Mouse (Mus musculus): ENCODE results near the gene Mtus2. TPM values are rescaled to one million over a fixed set of nuclear protein-coding genes. Genes with fewer than 3 reads are reported as not detected.

Gene Mtus2
- total and polyA plus RNA-seq, 2 experiments from 2014 or later, result 35.4 to 45.7 TPM

- no peak for TF ChIP-seq CTCF (IDR thresholded peaks at IDR 0.05; ENCODE audit: low read depth)
- DNase-seq (no peak), ATAC-seq (no peak)
- Histone ChIP-seq H3K27ac (ENCODE audit: low read depth, low read length) (no peak overlapping the region), H3K4me1 (ENCODE audit: insufficient read depth) (peaks cover 9% of the 10 kb centered on the region; the same call in 1 of the 2 replicates), H3K27me3 (ENCODE audit: insufficient read depth, low read length) (no peaks in the 10 kb centered on the region), H3K4me2 (ENCODE audit: low read depth) (no peak overlapping the region), H3K9ac (no peak overlapping the region), H3K4me3 (ENCODE audit: low read depth, low read length) (no peak overlapping the region), H3K36me3 (ENCODE audit: insufficient read depth) (no peaks in the 10 kb centered on the region), H3K9me3 (ENCODE audit: low read length) (no peaks in the 10 kb centered on the region)
- WGBS, result 78% methylated on average over 2 of the region's 2 CpGs
Observed at GRCm38 (mm10) chr5:148266841-148267240, 309.7 kb downstream of the Mtus2 start.

GRCm38 (mm10) chr5:148267446-148267845 is 310.3 kb downstream of the Mtus2 start:
- H3K4me3 ChIP-seq (ENCODE audit: low read depth, low read length), result no peak overlapping the region
- H3K9me3 ChIP-seq (ENCODE audit: low read length), result no peaks in the 10 kb centered on the region
- TF ChIP-seq CTCF (IDR thresholded peaks at IDR 0.05; ENCODE audit: low read depth), result no peak
- no peaks in the 10 kb centered on the region for H3K36me3 ChIP-seq (ENCODE audit: insufficient read depth)
- H3K27ac ChIP-seq (ENCODE audit: low read depth, low read length), result no peak overlapping the region
- H3K4me1 ChIP-seq (ENCODE audit: insufficient read depth), result peaks cover 9% of the 10 kb centered on the region; the same call in 1 of the 2 replicates
- ATAC-seq (no peak), DNase-seq (no peak)
- WGBS, result 65% methylated on average over 4 of the region's 4 CpGs
- no peak overlapping the region for H3K4me2 ChIP-seq (ENCODE audit: low read depth)
- H3K27me3 ChIP-seq (ENCODE audit: insufficient read depth, low read length), result no peaks in the 10 kb centered on the region
- no peak overlapping the region for H3K9ac ChIP-seq

- ATAC-seq, result no peak
- no peaks in the 10 kb centered on the region for H3K27me3 ChIP-seq (ENCODE audit: insufficient read depth, low read length)
- H3K9ac ChIP-seq, result no peak overlapping the region
- TF ChIP-seq CTCF (IDR thresholded peaks at IDR 0.05; ENCODE audit: low read depth), result no peak
- H3K36me3 ChIP-seq (ENCODE audit: insufficient read depth), result no peaks in the 10 kb centered on the region
- no peak overlapping the region for H3K4me2 ChIP-seq (ENCODE audit: low read depth)
- DNase-seq, result no peak
- WGBS, result 90% methylated on average over 6 of the region's 6 CpGs
- H3K9me3 ChIP-seq (ENCODE audit: low read length), result no peaks in the 10 kb centered on the region
- no peaks in the 10 kb centered on the region for H3K4me1 ChIP-seq (ENCODE audit: insufficient read depth)
- H3K4me3 ChIP-seq (ENCODE audit: low read depth, low read length), result no peak overlapping the region
- no peak overlapping the region for H3K27ac ChIP-seq (ENCODE audit: low read depth, low read length)
Observed at GRCm38 (mm10) chr5:148272065-148272464, 314.9 kb downstream of the Mtus2 start.

GRCm38 (mm10) chr5:148272771-148273170 is 315.7 kb downstream of the Mtus2 start:
- H3K27me3 ChIP-seq (ENCODE audit: insufficient read depth, low read length), result no peaks in the 10 kb centered on the region
- WGBS, result 86% methylated on average over 6 of the region's 6 CpGs
- no peak overlapping the region for H3K9ac ChIP-seq
- H3K4me1 ChIP-seq (ENCODE audit: insufficient read depth), result no peaks in the 10 kb centered on the region
- no peak overlapping the region for H3K4me2 ChIP-seq (ENCODE audit: low read depth)
- no peak overlapping the region for H3K4me3 ChIP-seq (ENCODE audit: low read depth, low read length)
- TF ChIP-seq CTCF (IDR thresholded peaks at IDR 0.05; ENCODE audit: low read depth), result no peak
- no peak for DNase-seq
- no peaks in the 10 kb centered on the region for H3K9me3 ChIP-seq (ENCODE audit: low read length)
- H3K36me3 ChIP-seq (ENCODE audit: insufficient read depth), result no peaks in the 10 kb centered on the region
- H3K27ac ChIP-seq (ENCODE audit: low read depth, low read length), result no peak overlapping the region
- no peak for ATAC-seq

- H3K4me1 ChIP-seq (ENCODE audit: insufficient read depth), result no peaks in the 10 kb centered on the region
- no peak overlapping the region for H3K27ac ChIP-seq (ENCODE audit: low read depth, low read length)
- no peaks in the 10 kb centered on the region for H3K27me3 ChIP-seq (ENCODE audit: insufficient read depth, low read length)
- no peaks in the 10 kb centered on the region for H3K9me3 ChIP-seq (ENCODE audit: low read length)
- TF ChIP-seq CTCF (IDR thresholded peaks at IDR 0.05; ENCODE audit: low read depth), result no peak
- no peak overlapping the region for H3K4me2 ChIP-seq (ENCODE audit: low read depth)
- DNase-seq, result no peak
- H3K36me3 ChIP-seq (ENCODE audit: insufficient read depth), result no peaks in the 10 kb centered on the region
- WGBS, result 86% methylated on average over 8 of the region's 8 CpGs
- H3K4me3 ChIP-seq (ENCODE audit: low read depth, low read length), result no peak overlapping the region
- no peak overlapping the region for H3K9ac ChIP-seq
- ATAC-seq, result no peak
Observed at GRCm38 (mm10) chr5:148278233-148278632, 321.1 kb downstream of the Mtus2 start.

GRCm38 (mm10) chr5:148280321-148280720 is 323.2 kb downstream of the Mtus2 start:
- no peaks in the 10 kb centered on the region for H3K27me3 ChIP-seq (ENCODE audit: insufficient read depth, low read length)
- H3K9ac ChIP-seq, result no peak overlapping the region
- DNase-seq (no peak), ATAC-seq (no peak)
- no peak overlapping the region for H3K4me3 ChIP-seq (ENCODE audit: low read depth, low read length)
- H3K9me3 ChIP-seq (ENCODE audit: low read length), result no peaks in the 10 kb centered on the region
- 85% methylated on average over 5 of the region's 5 CpGs for WGBS
- no peaks in the 10 kb centered on the region for H3K4me1 ChIP-seq (ENCODE audit: insufficient read depth)
- H3K4me2 ChIP-seq (ENCODE audit: low read depth), result no peak overlapping the region
- no peak overlapping the region for H3K27ac ChIP-seq (ENCODE audit: low read depth, low read length)
- TF ChIP-seq CTCF (IDR thresholded peaks at IDR 0.05; ENCODE audit: low read depth), result no peak
- H3K36me3 ChIP-seq (ENCODE audit: insufficient read depth), result no peaks in the 10 kb centered on the region

- Histone ChIP-seq H3K9ac (no peak overlapping the region), H3K4me1 (ENCODE audit: insufficient read depth) (no peaks in the 10 kb centered on the region), H3K9me3 (ENCODE audit: low read length) (no peaks in the 10 kb centered on the region), H3K27me3 (ENCODE audit: insufficient read depth, low read length) (no peaks in the 10 kb centered on the region), H3K4me3 (ENCODE audit: low read depth, low read length) (no peak overlapping the region), H3K36me3 (ENCODE audit: insufficient read depth) (no peaks in the 10 kb centered on the region), H3K4me2 (ENCODE audit: low read depth) (no peak overlapping the region), H3K27ac (ENCODE audit: low read depth, low read length) (no peak overlapping the region)
- ATAC-seq (no peak), DNase-seq (no peak)
- 84% methylated on average over 6 of the region's 6 CpGs for WGBS
- no peak for TF ChIP-seq CTCF (IDR thresholded peaks at IDR 0.05; ENCODE audit: low read depth)
Observed at GRCm38 (mm10) chr5:148282093-148282492, 325.0 kb downstream of the Mtus2 start.

GRCm38 (mm10) chr5:148282631-148283030 is 325.5 kb downstream of the Mtus2 start:
- Histone ChIP-seq H3K27ac (ENCODE audit: low read depth, low read length) (peak overlapping the region; percentile 54), H3K4me1 (ENCODE audit: insufficient read depth) (no peaks in the 10 kb centered on the region), H3K9me3 (ENCODE audit: low read length) (no peaks in the 10 kb centered on the region), H3K9ac (no peak overlapping the region), H3K27me3 (ENCODE audit: insufficient read depth, low read length) (no peaks in the 10 kb centered on the region), H3K4me2 (ENCODE audit: low read depth) (no peak overlapping the region), H3K4me3 (ENCODE audit: low read depth, low read length) (no peak overlapping the region), H3K36me3 (ENCODE audit: insufficient read depth) (no peaks in the 10 kb centered on the region)
- no peak for TF ChIP-seq CTCF (IDR thresholded peaks at IDR 0.05; ENCODE audit: low read depth)
- DNase-seq (no peak), ATAC-seq (no peak)
- 86% methylated on average over 5 of the region's 5 CpGs for WGBS

All from forebrain, postnatal 0 days (tissue).